Mouse (Mus musculus) testis, adult 2 months (tissue): Measurements from ENCODE around the gene Chad.

Experiments used
- CTCF ChIP-seq: fragments of 200-500 bp; IDR thresholded peaks from 2 replicates; pipeline ENCODE4 v1.5.1; 2012; ENCODE audit warnings: low read depth, mild to moderate bottlenecking, inconsistent platforms, low read length, moderate library complexity; ENCODE audit not compliant: control insufficient read depth, insufficient read depth, insufficient replicate concordance
- POLR2A ChIP-seq: fragments of 200-500 bp; IDR thresholded peaks from 2 replicates; pipeline ENCODE4 v1.6.1; 2012; ENCODE audit warnings: low read depth, mild to moderate bottlenecking, inconsistent platforms, low read length, moderate library complexity; ENCODE audit not compliant: control insufficient read depth

- TF ChIP-seq POLR2A: peak; percentile 73
- TF ChIP-seq CTCF: peak; percentile 87
These were observed 15.8 kb upstream of the Chad start, which contains the start of gene Rsad1 for GRCm38 (mm10) chr11:94548888-94549690.
